ENCODE assay signal across 7 mouse cellular contexts in the genomic region with DNA sequence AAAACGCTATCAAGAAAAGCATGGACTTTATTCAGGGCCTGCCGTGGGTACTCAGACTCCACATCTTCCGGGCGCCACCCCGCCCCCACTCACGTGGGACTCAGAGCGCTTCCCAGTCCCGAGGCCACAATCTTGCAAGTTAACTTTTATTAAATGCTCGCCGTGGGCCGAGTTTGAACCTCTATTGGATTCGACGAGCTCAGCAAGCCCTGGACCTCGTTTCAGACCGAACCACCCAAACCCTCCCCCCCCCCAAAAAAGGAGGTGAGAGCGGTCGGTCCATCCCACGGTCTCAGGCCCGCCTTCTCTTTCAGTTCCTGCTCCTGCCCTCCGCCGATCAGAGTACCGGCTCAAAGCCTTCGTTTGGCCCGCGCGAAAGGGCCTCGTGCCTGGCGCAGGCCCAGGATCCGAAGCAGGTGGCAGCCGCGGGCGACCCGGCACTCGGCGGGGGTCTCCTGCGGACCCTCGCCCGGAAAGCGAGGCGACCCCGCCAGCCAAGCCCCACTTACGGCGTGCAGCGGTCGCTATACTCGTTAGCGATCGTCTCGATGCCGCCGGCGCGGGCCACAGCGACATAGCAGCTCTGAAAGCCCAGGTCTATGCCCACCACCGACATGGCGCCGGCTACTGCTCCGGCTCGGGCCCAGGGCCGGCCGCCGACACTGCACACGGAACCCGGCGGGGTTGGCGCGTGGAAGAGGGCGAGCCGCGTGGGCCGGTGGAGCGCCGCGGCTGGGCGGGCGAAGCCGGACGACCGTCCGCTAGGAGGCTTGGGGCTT. TPM values are rescaled to one million over a fixed set of nuclear protein-coding genes. Genes with fewer than 3 reads are reported as not detected.
DNase-seq lines count a peak whose midpoint lies in the region; ATAC-seq and TF ChIP-seq lines count a peak whose summit lies in the region.

No protein-coding gene starts in this region.

- TF ChIP-seq CTCF in cortical plate, adult 2 months (IDR thresholded peaks at IDR 0.05; ENCODE audit: extremely low read depth, insufficient read depth, low read length), result no peak
- TF ChIP-seq CTCF in intestine, postnatal 0 days (IDR thresholded peaks at IDR 0.05; ENCODE audit: low read depth), result peak; percentile 46

- H3K4me1 ChIP-seq in cortical plate, adult 2 months (ENCODE audit: control insufficient read depth, insufficient read depth, low read length), result peaks cover 7% of the 10 kb centered on the region
- 0 out of 2 replicates have a peak, but pooled peaks cover 2% of the 10 kb centered on the region for H3K4me1 ChIP-seq in intestine, postnatal 0 days (replicated peaks; ENCODE audit: control insufficient read depth, insufficient read depth, low read length)
- H3K4me1 ChIP-seq in limb, embryonic 12.5 days (replicated peaks), result peaks cover 22% of the 10 kb centered on the region
- peaks cover 39% of the 10 kb centered on the region for H3K4me1 ChIP-seq in midbrain, embryonic 13.5 days (replicated peaks)

- TF ChIP-seq POLR2A in cortical plate, adult 2 months (IDR thresholded peaks at IDR 0.05; ENCODE audit: extremely low read depth, insufficient read depth, low read length), result no peak

- H3K36me3 ChIP-seq in intestine, postnatal 0 days (ENCODE audit: control insufficient read depth, insufficient read depth), result no peaks in the 10 kb centered on the region; the same call in 1 of the 2 replicates
- H3K36me3 ChIP-seq in limb, embryonic 12.5 days, result peaks cover 6% of the 10 kb centered on the region
- peaks cover 2% of the 10 kb centered on the region; the same call in 1 of the 2 replicates for H3K36me3 ChIP-seq in midbrain, embryonic 13.5 days

- whole genome bisulfite sequencing in intestine, postnatal 0 days, result under 1% methylated on average over 79 of the region's 80 CpGs
- WGBS in limb, embryonic 12.5 days, result under 1% methylated on average over 80 of the region's 80 CpGs
- under 1% methylated on average over 78 of the region's 80 CpGs for WGBS in midbrain, embryonic 13.5 days

- H3K27ac ChIP-seq in cortical plate, adult 2 months (ENCODE audit: insufficient read depth, low read length), result peak overlapping the region; percentile 61
- peak overlapping the region; percentile 99 for H3K27ac ChIP-seq in intestine, postnatal 0 days (ENCODE audit: low read depth, low read length)
- peak overlapping the region; percentile 96 for H3K27ac ChIP-seq in limb, embryonic 12.5 days
- H3K27ac ChIP-seq in midbrain, embryonic 13.5 days, result peak overlapping the region; percentile 96

- peak overlapping the region; percentile 73 for H3K4me2 ChIP-seq in intestine, postnatal 0 days (replicated peaks; ENCODE audit: low read depth)
- H3K4me2 ChIP-seq in limb, embryonic 12.5 days, result peak overlapping the region; percentile 73
- peak overlapping the region; percentile 85 for H3K4me2 ChIP-seq in midbrain, embryonic 13.5 days (replicated peaks)

- peak overlapping the region; percentile 47 for H3K4me3 ChIP-seq in cortical plate, adult 2 months (ENCODE audit: insufficient read depth, low read length)
- peak overlapping the region; percentile 90 for H3K4me3 ChIP-seq in intestine, postnatal 0 days (ENCODE audit: low read depth, low read length)
- peak overlapping the region; percentile 99 for H3K4me3 ChIP-seq in limb, embryonic 12.5 days (replicated peaks)
- H3K4me3 ChIP-seq in midbrain, embryonic 13.5 days (replicated peaks), result peak overlapping the region; percentile 99

- H3K9me3 ChIP-seq in intestine, postnatal 0 days (ENCODE audit: control insufficient read depth), result no peaks in the 10 kb centered on the region
- no peaks in the 10 kb centered on the region for H3K9me3 ChIP-seq in limb, embryonic 12.5 days
- no peaks in the 10 kb centered on the region for H3K9me3 ChIP-seq in midbrain, embryonic 13.5 days

- peak; percentile 78 for DNase-seq in adrenal gland, adult 2 months
- DNase-seq in gastrocnemius, postnatal 4 days (ENCODE audit: low spot score in 2 of 2), result peak; percentile 41 to 58
- peak; percentile 61 to 77 for DNase-seq in spleen, postnatal 10 days (ENCODE audit: low spot score in 2 of 2)

- ATAC-seq in intestine, postnatal 0 days, result peak; percentile 69
- ATAC-seq in limb, embryonic 12.5 days (ENCODE audit: insufficient number of reproducible peaks, insufficient read depth, low FRiP score, low TSS enrichment, low read depth), result peak; percentile 69
- peak; percentile 83; the same call in 1 of the 2 replicates for ATAC-seq in midbrain, embryonic 13.5 days

- no peaks in the 10 kb centered on the region for H3K27me3 ChIP-seq in intestine, postnatal 0 days (replicated peaks; ENCODE audit: control insufficient read depth, insufficient read depth, low read length)
- no peaks in the 10 kb centered on the region for H3K27me3 ChIP-seq in limb, embryonic 12.5 days
- H3K27me3 ChIP-seq in midbrain, embryonic 13.5 days, result no peaks in the 10 kb centered on the region

- H3K9ac ChIP-seq in intestine, postnatal 0 days (ENCODE audit: low read depth, low read length), result peak overlapping the region; percentile 98
- peak overlapping the region; percentile 98 for H3K9ac ChIP-seq in limb, embryonic 12.5 days (replicated peaks)
- peak overlapping the region; percentile 99 for H3K9ac ChIP-seq in midbrain, embryonic 13.5 days (replicated peaks)

RNA-seq across cellular contexts. Expression of a gene that starts 0.5 kb away (rescaled TPM):
- 100 to 1,000 TPM; 194 to 257 TPM for total RNA-seq in adrenal gland, adult 2 months (2021)
- 54.0 and 57.0 TPM in 2 replicates for polyA plus RNA-seq in adrenal gland, adult 2 months (2012; rRNA removed)
- polyA plus RNA-seq in cortical plate, adult 2 months (2012; rRNA removed), result 75.5 and 80.3 TPM in 2 replicates
- total RNA-seq in gastrocnemius, postnatal 4 days (2021), result 100 to 1,000 TPM; 107 to 124 TPM
- 65.8 and 67.6 TPM in 2 replicates for polyA plus RNA-seq in intestine, postnatal 0 days (2015; fragmentation: Nextera tagmentation; extraction: Ambion mirVana)
- polyA plus RNA-seq in limb, embryonic 12.5 days (2016; fragmentation: Nextera tagmentation; extraction: Ambion mirVana), result 108 and 118 TPM in 2 replicates
- polyA plus RNA-seq in midbrain, embryonic 13.5 days (2015; fragmentation: Nextera tagmentation; extraction: Ambion mirVana), result 57.0 and 58.7 TPM in 2 replicates

RNA-seq across cellular contexts. Expression of a gene that starts 24.7 kb away (rescaled TPM):
- 10 to 100 TPM in 1 of 2 experiments, 1 to 10 TPM in 1; 8.8 to 10.1 TPM for total RNA-seq in adrenal gland, adult 2 months (2021)
- polyA plus RNA-seq in adrenal gland, adult 2 months (2012; rRNA removed), result 7.1 and 7.6 TPM in 2 replicates
- polyA plus RNA-seq in cortical plate, adult 2 months (2012; rRNA removed), result 11.0 and 11.2 TPM in 2 replicates
- 10 to 100 TPM; 10.5 to 10.7 TPM for total RNA-seq in gastrocnemius, postnatal 4 days (2021)
- 10.1 and 10.8 TPM in 2 replicates for polyA plus RNA-seq in intestine, postnatal 0 days (2015; fragmentation: Nextera tagmentation; extraction: Ambion mirVana)
- polyA plus RNA-seq in limb, embryonic 12.5 days (2016; fragmentation: Nextera tagmentation; extraction: Ambion mirVana), result 21.0 and 22.5 TPM in 2 replicates
- polyA plus RNA-seq in midbrain, embryonic 13.5 days (2015; fragmentation: Nextera tagmentation; extraction: Ambion mirVana), result 17.0 and 17.6 TPM in 2 replicates

RNA-seq across cellular contexts. Expression of a gene that starts 50.9 kb away (rescaled TPM):
- total RNA-seq in adrenal gland, adult 2 months (2021), result 100 to 1,000 TPM; 145 to 306 TPM
- 6.3 and 8.7 TPM in 2 replicates for polyA plus RNA-seq in adrenal gland, adult 2 months (2012; rRNA removed)
- 38.5 and 38.6 TPM in 2 replicates for polyA plus RNA-seq in cortical plate, adult 2 months (2012; rRNA removed)
- 100 to 1,000 TPM; 146 to 154 TPM for total RNA-seq in gastrocnemius, postnatal 4 days (2021)
- 19.0 and 23.6 TPM in 2 replicates for polyA plus RNA-seq in intestine, postnatal 0 days (2015; fragmentation: Nextera tagmentation; extraction: Ambion mirVana)
- polyA plus RNA-seq in limb, embryonic 12.5 days (2016; fragmentation: Nextera tagmentation; extraction: Ambion mirVana), result 61.5 and 67.4 TPM in 2 replicates
- 66.4 and 81.6 TPM in 2 replicates for polyA plus RNA-seq in midbrain, embryonic 13.5 days (2015; fragmentation: Nextera tagmentation; extraction: Ambion mirVana)

Comparison
In these comparisons a context has a peak if more than half of its experiments do, and no peak if none do; other contexts are left out.
1. Peak in every context shown above with its lines: DNase-seq, ATAC-seq, H3K4me3 ChIP-seq and H3K27ac ChIP-seq.
2. H3K4me3 ChIP-seq: peak in every context shown above with its lines; median percentile 99 in limb, embryonic 12.5 days; 99 in midbrain, embryonic 13.5 days; 90 in intestine, postnatal 0 days; 47 in cortical plate, adult 2 months.